Mouse (Mus musculus): ENCODE data around the gene Klk11. TPM values are rescaled to one million over a fixed set of nuclear protein-coding genes. Genes with fewer than 3 reads are reported as not detected.

Klk11 gene
- polyA plus RNA-seq, 1 experiment: not detected

GRCm38 (mm10) chr7:43796355-43796754 is 22.0 kb downstream of the Klk11 start:
- no peaks in the 10 kb centered on the region for H3K36me3 ChIP-seq (ENCODE audit: control insufficient read depth, insufficient read depth, low read length)
- H3K4me1 ChIP-seq (ENCODE audit: control insufficient read depth, insufficient read depth, low read length): peaks cover 6% of the 10 kb centered on the region
- no peak overlapping the region for H3K4me3 ChIP-seq (ENCODE audit: control insufficient read depth, low read depth, low read length)
- H3K27ac ChIP-seq (ENCODE audit: control insufficient read depth, insufficient read depth, low read depth, low read length): no peak overlapping the region
- H3K27me3 ChIP-seq (ENCODE audit: control insufficient read depth, insufficient read depth, low read length): no peaks in the 10 kb centered on the region
- TF ChIP-seq CTCF (IDR thresholded peaks at IDR 0.05; ENCODE audit: control insufficient read depth, insufficient read depth, insufficient replicate concordance, low read depth, low read length): no peak

GRCm38 (mm10) chr7:43797333-43797769 is 22.9 kb downstream of the Klk11 start, which contains the start of gene Klk8:
Klk8 (plus strand) TSS chr7:43797577.
- H3K27ac ChIP-seq (ENCODE audit: control insufficient read depth, insufficient read depth, low read depth, low read length): no peak within 1 kb of the TSS

GRCm38 (mm10) chr7:43797844-43798462 is 23.5 kb downstream of the Klk11 start:
- Histone ChIP-seq H3K27ac (ENCODE audit: control insufficient read depth, insufficient read depth, low read depth, low read length) (no peak overlapping the region), H3K4me1 (ENCODE audit: control insufficient read depth, insufficient read depth, low read length) (peaks cover 6% of the 10 kb centered on the region), H3K27me3 (ENCODE audit: control insufficient read depth, insufficient read depth, low read length) (no peaks in the 10 kb centered on the region), H3K4me3 (ENCODE audit: control insufficient read depth, low read depth, low read length) (no peak overlapping the region), H3K36me3 (ENCODE audit: control insufficient read depth, insufficient read depth, low read length) (no peaks in the 10 kb centered on the region)
- no peak for TF ChIP-seq CTCF (IDR thresholded peaks at IDR 0.05; ENCODE audit: control insufficient read depth, insufficient read depth, insufficient replicate concordance, low read depth, low read length)
- TF ChIP-seq POLR2A (IDR thresholded peaks at IDR 0.05; ENCODE audit: control insufficient read depth, low read depth, low read length): no peak

More at GRCm38 (mm10) chr7:43797333-43797769, 22.9 kb downstream of the Klk11 start, which contains the start of gene Klk8:
- no peaks in the 10 kb centered on the region for H3K27me3 ChIP-seq (ENCODE audit: control insufficient read depth, insufficient read depth, low read length)
- peak within 1 kb of the TSS; percentile 61 for H3K4me3 ChIP-seq (ENCODE audit: control insufficient read depth, low read depth, low read length)
- TF ChIP-seq POLR2A (IDR thresholded peaks at IDR 0.05; ENCODE audit: control insufficient read depth, low read depth, low read length): no peak
- TF ChIP-seq CTCF (IDR thresholded peaks at IDR 0.05; ENCODE audit: control insufficient read depth, insufficient read depth, insufficient replicate concordance, low read depth, low read length): no peak
- peaks cover 6% of the 10 kb centered on the region for H3K4me1 ChIP-seq (ENCODE audit: control insufficient read depth, insufficient read depth, low read length)
- no peaks in the 10 kb centered on the region for H3K36me3 ChIP-seq (ENCODE audit: control insufficient read depth, insufficient read depth, low read length)

GRCm38 (mm10) chr7:43799876-43800275 is 25.5 kb downstream of the Klk11 start:
- no peak overlapping the region for H3K27ac ChIP-seq (ENCODE audit: control insufficient read depth, insufficient read depth, low read depth, low read length)
- H3K36me3 ChIP-seq (ENCODE audit: control insufficient read depth, insufficient read depth, low read length): no peaks in the 10 kb centered on the region
- no peaks in the 10 kb centered on the region for H3K27me3 ChIP-seq (ENCODE audit: control insufficient read depth, insufficient read depth, low read length)
- no peak overlapping the region for H3K4me3 ChIP-seq (ENCODE audit: control insufficient read depth, low read depth, low read length)
- TF ChIP-seq POLR2A (IDR thresholded peaks at IDR 0.05; ENCODE audit: control insufficient read depth, low read depth, low read length): no peak
- TF ChIP-seq CTCF (IDR thresholded peaks at IDR 0.05; ENCODE audit: control insufficient read depth, insufficient read depth, insufficient replicate concordance, low read depth, low read length): no peak
- peaks cover 6% of the 10 kb centered on the region for H3K4me1 ChIP-seq (ENCODE audit: control insufficient read depth, insufficient read depth, low read length)

- H3K36me3 ChIP-seq (ENCODE audit: control insufficient read depth, insufficient read depth, low read length): no peaks in the 10 kb centered on the region
- no peak within 1 kb of the TSS for H3K27ac ChIP-seq (ENCODE audit: control insufficient read depth, insufficient read depth, low read depth, low read length)
- no peaks in the 10 kb centered on the region for H3K27me3 ChIP-seq (ENCODE audit: control insufficient read depth, insufficient read depth, low read length)
- H3K4me1 ChIP-seq (ENCODE audit: control insufficient read depth, insufficient read depth, low read length): no peaks in the 10 kb centered on the region
- no peak within 1 kb of the TSS for H3K4me3 ChIP-seq (ENCODE audit: control insufficient read depth, low read depth, low read length)
- TF ChIP-seq POLR2A (IDR thresholded peaks at IDR 0.05; ENCODE audit: control insufficient read depth, low read depth, low read length) (no peak), CTCF (IDR thresholded peaks at IDR 0.05; ENCODE audit: control insufficient read depth, insufficient read depth, insufficient replicate concordance, low read depth, low read length) (no peak)
Measured at GRCm38 (mm10) chr7:43810994-43811393, 36.6 kb downstream of the Klk11 start, which contains the start of gene Klk7. Klk7 (plus strand) TSS chr7:43811294.

- TF ChIP-seq CTCF (IDR thresholded peaks at IDR 0.05; ENCODE audit: control insufficient read depth, insufficient read depth, insufficient replicate concordance, low read depth, low read length): no peak
- no peak for TF ChIP-seq POLR2A (IDR thresholded peaks at IDR 0.05; ENCODE audit: control insufficient read depth, low read depth, low read length)
- Histone ChIP-seq H3K27ac (ENCODE audit: control insufficient read depth, insufficient read depth, low read depth, low read length) (no peak overlapping the region), H3K4me1 (ENCODE audit: control insufficient read depth, insufficient read depth, low read length) (no peaks in the 10 kb centered on the region), H3K36me3 (ENCODE audit: control insufficient read depth, insufficient read depth, low read length) (no peaks in the 10 kb centered on the region), H3K27me3 (ENCODE audit: control insufficient read depth, insufficient read depth, low read length) (no peaks in the 10 kb centered on the region), H3K4me3 (ENCODE audit: control insufficient read depth, low read depth, low read length) (no peak overlapping the region)
Measured at GRCm38 (mm10) chr7:43815211-43815610, 40.8 kb downstream of the Klk11 start.

GRCm38 (mm10) chr7:43816746-43817145 is 42.3 kb downstream of the Klk11 start:
- no peaks in the 10 kb centered on the region for H3K27me3 ChIP-seq (ENCODE audit: control insufficient read depth, insufficient read depth, low read length)
- H3K36me3 ChIP-seq (ENCODE audit: control insufficient read depth, insufficient read depth, low read length): no peaks in the 10 kb centered on the region
- H3K4me3 ChIP-seq (ENCODE audit: control insufficient read depth, low read depth, low read length): no peak overlapping the region
- H3K27ac ChIP-seq (ENCODE audit: control insufficient read depth, insufficient read depth, low read depth, low read length): no peak overlapping the region
- TF ChIP-seq POLR2A (IDR thresholded peaks at IDR 0.05; ENCODE audit: control insufficient read depth, low read depth, low read length): no peak
- no peak for TF ChIP-seq CTCF (IDR thresholded peaks at IDR 0.05; ENCODE audit: control insufficient read depth, insufficient read depth, insufficient replicate concordance, low read depth, low read length)
- no peaks in the 10 kb centered on the region for H3K4me1 ChIP-seq (ENCODE audit: control insufficient read depth, insufficient read depth, low read length)
